Mouse (Mus musculus) ES-Bruce4 (cell line): ENCODE results near the gene Hes5. TPM values are rescaled to one million over a fixed set of nuclear protein-coding genes. Genes with fewer than 3 reads are reported as not detected.
A peak's percentile ranks its signal among the peaks of the same experiment; 100 is the strongest.

Experiments used
- H3K27ac ChIP-seq: 2 replicates; pipeline ENCODE4 v1.5.1; 2012; ENCODE audit warnings: low read length, inconsistent platforms; ENCODE audit not compliant: insufficient read depth
- H3K27me3 ChIP-seq: 2 replicates; pipeline ENCODE4 v1.6.1; 2012; ENCODE audit warnings: mild to moderate bottlenecking, low read length, inconsistent platforms; ENCODE audit not compliant: control insufficient read depth, poor library complexity, insufficient read depth, severe bottlenecking
- H3K36me3 ChIP-seq: 2 replicates; pipeline ENCODE4 v1.6.1; 2012; ENCODE audit warnings: inconsistent platforms, mild to moderate bottlenecking, low read length, moderate library complexity; ENCODE audit not compliant: control insufficient read depth, poor library complexity, insufficient read depth, severe bottlenecking
- H3K4me1 ChIP-seq: one replicate; pipeline ENCODE4 v1.8.1; 2011; ENCODE audit warnings: low read length; ENCODE audit not compliant: control insufficient read depth, insufficient read depth
- H3K4me3 ChIP-seq: 2 replicates; pipeline ENCODE4 v1.5.1; 2011; ENCODE audit warnings: low read depth, mild to moderate bottlenecking, low read length
- H3K9ac ChIP-seq: 2 replicates; pipeline ENCODE4 v1.6.1; 2012; ENCODE audit warnings: low read depth, mild to moderate bottlenecking, inconsistent platforms; ENCODE audit not compliant: poor library complexity, severe bottlenecking
- H3K9me3 ChIP-seq: replicated peaks from 2 replicates; pipeline ENCODE4 v1.6.1; 2012; ENCODE audit warnings: mild to moderate bottlenecking, low read length, inconsistent platforms; ENCODE audit not compliant: control insufficient read depth, poor library complexity, insufficient read depth, severe bottlenecking
- CTCF ChIP-seq: IDR thresholded peaks from one replicate; pipeline ENCODE4 v1.8.1; 2011; ENCODE audit warnings: low read depth, low read length
- EP300 ChIP-seq: IDR thresholded peaks from 2 replicates; pipeline ENCODE4 v1.6.1; 2011; ENCODE audit warnings: low read depth, low read length; ENCODE audit not compliant: insufficient read depth
- POLR2A ChIP-seq: IDR thresholded peaks from one replicate; pipeline ENCODE4 v1.8.1; 2011; ENCODE audit warnings: low read length; ENCODE audit not compliant: insufficient read depth
- polyA plus RNA-seq: library from polyadenylated mRNA; stranded (reverse); fragments of >200 nt; gene quantifications from 2 replicates; pipeline ENCODE4 v1.2.4, GENCODE M21; 2011; ENCODE audit warnings: low read depth; ENCODE audit not compliant: missing spikeins, insufficient read depth, insufficient read length

Hes5 gene
- polyA plus RNA-seq, 1 experiment, result not detected

DNA sequence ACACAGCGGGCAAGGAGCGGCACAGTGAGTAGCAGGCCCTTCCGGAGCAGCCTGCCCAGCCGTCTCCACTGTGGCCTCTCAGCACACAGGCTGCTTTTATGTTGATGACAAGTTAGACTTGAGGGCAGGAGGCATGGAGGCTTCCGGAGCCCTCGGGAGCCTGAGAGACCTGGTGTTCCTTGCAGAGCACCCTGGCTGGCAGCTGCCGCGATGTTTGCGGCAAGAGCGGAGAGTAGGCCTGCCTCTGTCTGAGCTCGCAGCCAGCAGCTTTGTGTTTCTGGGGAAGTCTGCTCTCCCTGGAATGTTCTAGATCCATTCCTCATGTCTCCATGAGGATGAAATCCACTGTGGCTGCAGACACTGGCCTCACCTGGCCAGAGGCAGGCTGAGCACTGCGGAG lies 11.8 kb downstream of the Hes5 start:
- Histone ChIP-seq H3K4me3 (no peak overlapping the region), H3K9ac (no peak overlapping the region), H3K9me3 (peaks cover 54% of the 10 kb centered on the region), H3K4me1 (no peaks in the 10 kb centered on the region), H3K36me3 (peaks cover 67% of the 10 kb centered on the region), H3K27ac (no peak overlapping the region), H3K27me3 (no peaks in the 10 kb centered on the region)
- TF ChIP-seq EP300 (no peak), CTCF (no peak), POLR2A (no peak)

DNA sequence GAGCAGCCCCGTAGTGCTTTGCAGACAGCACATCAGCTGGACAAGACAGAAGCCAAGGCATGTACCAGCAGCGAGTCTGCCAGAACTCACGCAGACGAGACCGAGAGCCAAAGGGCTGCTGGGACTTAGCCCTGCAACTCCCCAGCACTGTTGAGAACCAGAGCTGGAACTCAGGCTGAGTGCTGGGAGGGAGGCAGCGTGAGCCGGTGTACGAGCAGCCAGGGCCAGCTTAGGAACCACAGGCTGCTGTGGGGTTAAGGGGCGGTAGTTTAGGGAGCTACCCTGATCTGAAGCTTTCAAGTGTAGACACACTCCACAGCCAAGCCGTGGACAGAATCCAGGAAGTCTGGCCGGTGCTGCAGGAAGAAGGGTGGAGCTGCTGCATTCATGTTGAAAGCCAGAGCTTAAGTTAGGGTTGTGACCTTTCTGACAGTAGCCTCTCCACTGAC lies 13.5 kb downstream of the Hes5 start:
- Histone ChIP-seq H3K4me3 (no peak overlapping the region), H3K4me1 (no peaks in the 10 kb centered on the region), H3K27me3 (no peaks in the 10 kb centered on the region), H3K27ac (no peak overlapping the region), H3K9ac (no peak overlapping the region), H3K9me3 (peaks cover 54% of the 10 kb centered on the region), H3K36me3 (peaks cover 67% of the 10 kb centered on the region)
- no peak for TF ChIP-seq EP300
- TF ChIP-seq POLR2A, result no peak
- no peak for TF ChIP-seq CTCF

DNA sequence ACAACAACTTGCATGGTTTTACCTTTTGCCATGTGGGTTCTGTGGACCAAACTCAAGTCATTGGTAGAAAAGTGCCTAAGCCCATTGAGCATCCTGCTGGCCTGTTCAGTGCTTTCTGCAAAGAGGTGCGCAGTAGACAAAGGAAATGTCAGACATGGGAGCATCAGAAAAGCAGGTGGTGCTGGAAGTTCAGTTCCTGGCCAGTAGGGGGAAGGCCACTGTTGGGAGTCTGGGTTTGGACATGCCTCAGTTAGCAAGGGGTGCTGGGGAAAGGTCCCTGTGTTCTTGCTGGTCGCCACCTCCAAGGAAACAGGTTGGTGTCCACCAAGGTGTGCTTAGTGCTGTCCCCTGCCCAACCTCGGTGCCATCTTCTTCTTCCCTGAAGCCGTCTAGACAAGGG lies 19.4 kb downstream of the Hes5 start:
- H3K36me3 ChIP-seq, result peaks cover 14% of the 10 kb centered on the region
- TF ChIP-seq EP300, result no peak
- TF ChIP-seq POLR2A, result no peak
- TF ChIP-seq CTCF, result peak; percentile 46

DNA sequence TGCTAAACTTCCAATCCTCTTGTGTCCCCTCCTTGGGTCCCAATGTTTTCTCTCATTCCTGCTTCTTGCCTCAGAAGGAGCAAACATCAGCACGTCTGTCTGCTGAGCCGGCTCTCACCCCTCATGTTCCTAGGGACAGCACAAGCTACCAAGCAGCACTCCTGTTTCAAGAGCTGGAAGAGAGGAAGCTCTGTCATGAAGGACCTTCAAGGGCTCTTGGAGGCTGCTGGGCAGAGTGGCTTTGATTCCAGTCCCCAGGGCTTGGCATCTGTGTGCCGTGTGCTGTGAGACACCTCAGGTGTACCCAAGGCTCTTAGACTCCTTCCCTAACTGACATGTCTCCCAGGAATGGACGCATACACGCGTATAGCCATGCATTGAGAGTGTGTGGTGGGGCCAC lies 20.4 kb downstream of the Hes5 start:
- H3K9ac ChIP-seq, result no peak overlapping the region
- peaks cover 9% of the 10 kb centered on the region for H3K36me3 ChIP-seq
- TF ChIP-seq EP300 (no peak), POLR2A (no peak), CTCF (no peak)
- no peak overlapping the region for H3K4me3 ChIP-seq
- no peaks in the 10 kb centered on the region for H3K9me3 ChIP-seq
- peaks cover 6% of the 10 kb centered on the region for H3K4me1 ChIP-seq
- H3K27me3 ChIP-seq, result no peaks in the 10 kb centered on the region
- no peak overlapping the region for H3K27ac ChIP-seq

More for the DNA sequence above, 19.4 kb downstream of the Hes5 start:
- H3K27me3 ChIP-seq, result no peaks in the 10 kb centered on the region
- peaks cover 5% of the 10 kb centered on the region for H3K4me1 ChIP-seq
- H3K9ac ChIP-seq, result no peak overlapping the region
- no peak overlapping the region for H3K4me3 ChIP-seq
- H3K27ac ChIP-seq, result no peak overlapping the region
- no peaks in the 10 kb centered on the region for H3K9me3 ChIP-seq

DNA sequence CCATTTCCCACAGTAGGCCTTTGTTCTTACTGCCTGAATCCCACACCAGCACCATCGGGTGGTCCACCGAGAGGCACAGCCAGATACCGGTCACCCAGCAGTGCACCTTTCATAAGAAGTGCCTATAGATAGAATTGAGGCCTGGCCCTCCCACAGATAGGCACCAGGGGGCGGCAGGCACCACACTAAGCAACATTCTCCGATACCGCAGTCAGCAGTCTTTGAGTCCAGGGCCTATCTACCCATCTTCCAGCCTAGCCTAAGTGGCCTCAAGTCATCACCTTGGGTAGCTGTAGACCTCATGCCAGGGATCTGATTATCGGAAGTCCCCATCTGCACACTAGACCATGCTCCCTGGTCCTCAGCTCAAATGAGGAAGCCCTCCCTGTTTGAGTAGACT lies 20.8 kb downstream of the Hes5 start:
- H3K27ac ChIP-seq, result no peak overlapping the region
- H3K36me3 ChIP-seq, result peaks cover 5% of the 10 kb centered on the region
- TF ChIP-seq CTCF (peak; percentile 82), EP300 (no peak), POLR2A (no peak)
- H3K9ac ChIP-seq, result no peak overlapping the region
- H3K4me3 ChIP-seq, result no peak overlapping the region
- peaks cover 6% of the 10 kb centered on the region for H3K4me1 ChIP-seq
- no peaks in the 10 kb centered on the region for H3K9me3 ChIP-seq
- H3K27me3 ChIP-seq, result no peaks in the 10 kb centered on the region

DNA sequence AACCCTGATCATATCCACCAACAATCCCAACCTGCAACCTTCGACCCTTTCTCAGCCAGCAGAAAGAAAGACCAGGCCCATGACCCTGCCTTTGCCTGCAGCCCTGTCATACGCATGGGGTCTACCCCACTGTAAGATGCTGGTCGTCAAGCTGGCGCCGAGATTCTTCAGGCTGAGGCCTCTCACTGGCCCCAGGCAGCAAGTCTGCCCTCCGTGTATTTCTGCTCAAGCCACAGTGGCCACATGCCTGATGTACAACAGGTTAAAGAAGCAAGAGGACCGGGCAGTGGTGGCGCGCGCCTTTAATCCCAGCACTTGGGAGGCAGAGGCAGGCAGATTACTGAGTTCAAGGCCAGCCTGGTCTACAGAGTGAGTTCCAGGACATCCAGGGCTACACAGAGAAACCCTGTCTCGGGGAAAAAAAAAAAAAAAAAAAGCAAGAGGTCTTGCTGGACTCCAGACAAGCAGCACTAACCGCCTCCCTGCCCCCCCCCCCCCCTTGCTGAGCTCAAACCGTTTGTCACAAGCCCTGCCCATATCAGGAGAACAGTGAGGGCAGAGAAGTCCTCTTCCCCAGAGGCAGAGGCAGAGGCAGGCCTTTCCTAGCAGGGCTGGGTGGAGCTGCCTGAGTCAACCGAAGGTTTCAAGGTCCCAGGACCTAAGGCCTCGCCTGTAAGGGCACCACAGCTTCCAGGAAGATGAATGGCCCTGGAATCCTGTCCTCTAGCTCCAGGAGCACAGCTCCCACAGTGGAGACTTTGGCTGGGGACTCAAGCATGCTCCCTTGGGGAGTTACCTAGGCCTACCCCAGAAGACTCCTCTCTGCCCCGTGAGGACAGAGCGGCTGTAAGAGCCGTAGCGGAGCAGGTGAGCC lies 21.8 kb downstream of the Hes5 start:
- no peaks in the 10 kb centered on the region; the same call in 1 of the 2 replicates for H3K36me3 ChIP-seq
- H3K27ac ChIP-seq, result no peak overlapping the region
- no peaks in the 10 kb centered on the region for H3K27me3 ChIP-seq
- H3K4me3 ChIP-seq, result no peak overlapping the region
- no peak for TF ChIP-seq POLR2A
- no peak for TF ChIP-seq EP300
- no peak overlapping the region for H3K9ac ChIP-seq
- no peaks in the 10 kb centered on the region for H3K9me3 ChIP-seq
- peaks cover 6% of the 10 kb centered on the region for H3K4me1 ChIP-seq
